Mouse (Mus musculus): Measurements from ENCODE around the gene Soga3.

Soga3 gene

DNA sequence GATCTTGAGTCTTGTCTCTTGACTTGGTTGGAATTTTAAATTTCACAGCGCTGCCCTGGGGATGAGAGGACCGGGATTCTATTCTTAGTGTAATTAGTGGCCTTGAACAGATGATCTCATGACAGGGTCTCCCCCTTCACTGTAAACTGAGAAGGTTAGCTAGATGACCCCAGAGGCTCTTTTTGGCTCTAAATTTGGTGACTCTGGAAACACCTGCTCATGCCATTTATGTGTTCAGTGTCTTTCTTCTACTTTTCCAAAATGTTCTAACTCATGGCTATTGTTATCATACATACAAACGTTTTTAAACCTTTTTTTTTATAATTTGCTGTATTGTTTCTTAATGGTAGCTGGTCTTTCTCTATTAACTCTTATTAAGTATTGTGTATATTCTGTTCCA lies 65.1 kb downstream of the Soga3 start:
- no peak for DNase-seq

DNA sequence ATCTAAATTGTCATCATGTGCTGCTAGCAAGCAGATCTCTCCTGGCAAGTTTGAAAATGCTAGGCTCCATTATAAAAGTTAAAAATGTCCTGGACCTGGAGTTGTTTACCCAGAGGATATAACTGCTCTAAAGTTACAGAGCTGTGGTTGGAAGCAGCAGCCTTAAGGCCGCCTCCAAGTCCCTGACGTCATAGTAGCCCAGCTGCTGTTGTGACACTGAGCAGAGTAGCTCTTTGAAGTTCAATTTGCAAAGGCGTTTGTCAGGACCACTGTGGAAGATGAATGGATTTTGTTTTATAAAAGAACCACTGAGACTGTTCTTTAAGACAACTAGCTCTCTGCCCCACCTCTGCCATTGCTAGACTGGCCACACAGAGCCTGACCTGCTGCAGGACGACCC lies 67.8 kb downstream of the Soga3 start, which contains the start of gene 9330159F19Rik:
TSS of gene 9330159F19Rik (plus strand) at position 154 of the 400 bp plus-strand sequence.
- DNase-seq, result no peak

GRCm38 (mm10) chr10:29213534-29214100 lies 70.0 kb downstream of the Soga3 start:
- DNase-seq, result no peak

- DNase-seq, result no peak
Observed at GRCm38 (mm10) chr10:29216957-29217356, 73.3 kb downstream of the Soga3 start.

DNA sequence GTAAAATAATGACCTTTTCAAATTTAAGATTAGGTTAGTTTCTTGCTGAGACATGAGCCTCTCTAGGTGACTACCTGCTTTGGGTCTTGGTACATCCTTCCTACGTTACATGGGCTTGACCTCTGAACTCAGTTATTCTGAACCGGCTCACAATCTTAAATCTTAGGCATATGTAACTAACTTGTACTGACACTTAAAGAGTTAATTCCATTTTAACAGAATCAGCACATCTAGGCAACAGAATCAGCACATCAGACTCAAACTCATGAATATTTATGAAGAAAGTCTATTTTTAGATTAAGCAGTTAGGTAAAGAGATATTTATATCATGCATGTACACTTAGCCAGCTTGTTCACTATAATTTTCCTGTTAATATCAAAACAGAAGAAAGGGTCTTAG lies 73.8 kb downstream of the Soga3 start:
- no peak for DNase-seq

- no peak for DNase-seq
Observed at GRCm38 (mm10) chr10:29225329-29225728, 81.7 kb downstream of the Soga3 start.

- DNase-seq, result no peak
Observed at GRCm38 (mm10) chr10:29231208-29231607, 87.6 kb downstream of the Soga3 start.

All from kidney, adult 18-20 months (tissue).